Mouse (Mus musculus) heart, postnatal 0 days (tissue): Measurements from ENCODE around the gene Slc13a5.

ENCODE experiments used
- CTCF ChIP-seq: IDR thresholded peaks from 2 replicates; pipeline ENCODE4 v1.5.1; 2016; ENCODE audit warnings: antibody characterized with exemption, control low read depth, low read depth
- EP300 ChIP-seq: IDR thresholded peaks from 2 replicates; pipeline ENCODE4 v1.6.1; 2016; ENCODE audit warnings: antibody characterized with exemption, low read depth

DNA sequence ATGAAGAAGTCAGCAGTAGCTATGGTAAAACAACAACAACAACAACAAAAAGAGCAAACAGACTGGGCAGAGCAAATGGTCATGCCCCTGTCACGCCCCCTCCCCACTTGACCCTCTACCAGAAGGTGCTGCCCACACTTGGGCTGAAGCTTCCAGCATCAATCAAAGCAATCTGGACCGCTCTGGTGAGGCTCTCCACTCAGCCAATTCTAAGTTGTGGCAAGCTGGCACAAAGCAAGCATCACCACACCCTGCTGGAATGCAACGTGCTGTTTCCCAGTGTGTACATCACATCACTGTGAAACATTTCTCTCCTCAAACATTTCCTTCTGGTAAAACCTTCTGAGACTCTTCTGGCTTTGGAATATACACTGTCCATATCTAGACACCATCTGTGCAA lies 6.3 kb upstream of the Slc13a5 start:
- TF ChIP-seq CTCF (no peak), EP300 (no peak)
